Mouse (Mus musculus) spleen, embryonic (tissue): ENCODE results near the gene Akap5.

ENCODE experiments used
- CTCF ChIA-PET: fragments of 350-600 bp; sonication (Branson Sonifier 250); formaldehyde crosslinking; loops from one replicate; lab custom pipeline; 2022; lab: Charles Lee

Akap5 gene

DNA sequence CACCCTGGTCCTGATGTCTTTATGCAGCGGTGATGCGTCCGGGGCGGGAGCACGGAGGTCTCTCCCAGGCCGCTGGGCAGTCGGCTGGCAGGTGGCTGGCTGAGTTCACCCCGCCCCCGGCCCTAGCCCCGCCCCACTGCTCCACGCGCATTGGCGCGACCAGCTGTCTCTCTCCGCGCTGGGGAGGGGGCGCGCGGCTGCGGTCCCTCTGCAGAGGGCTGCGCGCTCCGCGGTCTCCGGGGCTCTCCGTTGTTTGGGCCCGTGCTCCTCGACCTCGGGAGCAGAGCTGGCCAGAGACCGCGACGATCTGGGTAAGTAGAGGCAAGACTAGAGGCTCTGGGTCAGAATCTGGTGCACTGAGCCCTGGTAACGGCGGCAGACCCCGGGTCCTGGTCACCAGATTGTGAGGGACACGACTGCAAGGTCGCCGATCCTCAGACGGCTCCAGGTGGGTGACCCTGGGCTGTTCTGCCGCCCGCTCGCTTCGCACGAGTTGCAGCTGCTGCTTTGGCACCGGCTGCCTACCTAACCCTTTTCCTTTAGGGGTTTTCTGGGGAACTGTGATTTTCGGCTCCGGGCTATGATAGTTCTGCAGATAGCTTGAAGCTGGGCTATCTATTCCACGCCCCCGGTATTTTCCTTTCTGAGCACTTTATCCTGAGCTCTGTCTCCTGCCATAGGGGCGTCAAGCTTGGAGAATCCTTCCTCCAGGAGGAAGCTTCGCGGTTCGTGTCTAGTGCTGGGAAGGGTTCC is at the start of gene Akap5:
Gene Akap5 (plus strand): TSS at position 213 of the 753 bp plus-strand sequence.
- CTCF ChIA-PET: interaction anchor here (0.6 kb wide), 1 partner anchor 27 kb away, joined by 3 read pairs; no protein-coding TSS in a partner anchor

DNA sequence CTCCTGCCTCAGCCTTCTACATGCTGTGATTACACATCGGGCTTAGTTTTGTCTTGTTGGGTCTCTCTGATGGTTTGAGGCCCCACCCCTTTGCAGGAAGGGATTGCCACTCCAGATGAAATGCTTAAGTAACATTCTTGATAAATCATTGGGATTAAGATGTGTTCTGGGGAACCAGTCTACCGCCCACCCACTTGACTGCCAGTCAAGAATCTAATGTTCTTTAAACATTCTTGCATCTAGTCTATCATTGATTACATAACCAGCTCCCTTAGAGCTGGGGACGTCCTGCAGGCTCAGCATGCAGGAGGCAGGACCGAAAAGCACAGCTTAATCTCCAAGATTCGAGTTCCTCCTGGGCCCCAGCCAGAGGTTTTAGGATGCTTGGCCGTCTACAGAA is 46.5 kb upstream of the Akap5 start:
- CTCF ChIA-PET: no interaction called here

DNA sequence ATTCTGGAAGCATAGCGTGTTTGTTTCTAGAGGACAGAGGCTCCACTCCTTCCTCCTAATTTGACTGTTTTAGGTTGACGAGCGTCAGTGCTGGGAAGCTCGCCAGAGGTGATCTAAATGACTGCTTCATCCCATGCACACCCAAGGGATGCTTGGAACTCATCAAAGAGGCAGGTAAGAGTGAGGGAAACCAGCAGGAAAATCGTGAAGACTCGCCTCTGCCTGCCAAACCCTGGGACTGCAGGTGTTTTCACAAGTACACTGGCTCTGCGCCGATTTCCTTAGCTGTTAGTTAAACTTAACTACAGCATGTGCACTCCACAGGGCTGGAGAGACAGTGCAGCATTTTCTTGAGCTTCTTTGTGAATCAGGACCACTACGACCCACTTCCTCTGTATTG is 44.1 kb upstream of the Akap5 start:
- CTCF ChIA-PET: no interaction called here

DNA sequence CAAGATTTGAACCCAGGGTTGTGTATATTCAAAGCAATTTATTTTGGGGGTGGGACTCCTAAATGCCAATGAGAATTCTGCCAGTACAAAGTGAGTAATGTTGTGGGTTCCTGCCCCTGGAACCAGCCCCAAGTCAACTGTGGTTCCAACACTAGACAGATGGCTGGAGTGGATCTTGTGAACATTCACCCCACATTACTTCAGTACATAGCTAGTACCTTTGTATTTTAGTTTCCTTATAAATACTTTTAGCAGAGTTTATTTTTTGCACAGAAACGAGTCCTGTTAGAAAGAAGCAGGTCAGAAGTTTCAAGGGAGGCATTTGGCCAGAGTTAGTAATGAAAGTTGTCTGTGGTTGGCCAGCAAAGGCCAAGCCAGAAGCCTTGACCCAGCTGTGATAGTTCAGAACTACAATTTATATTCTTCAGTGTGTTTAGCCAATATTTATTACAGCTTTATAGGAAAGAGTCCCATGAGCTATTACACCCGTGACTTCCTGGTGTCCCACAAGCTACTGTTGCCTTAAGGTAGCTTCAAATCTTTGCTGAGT is 43.5 kb upstream of the Akap5 start:
- CTCF ChIA-PET: no interaction called here

DNA sequence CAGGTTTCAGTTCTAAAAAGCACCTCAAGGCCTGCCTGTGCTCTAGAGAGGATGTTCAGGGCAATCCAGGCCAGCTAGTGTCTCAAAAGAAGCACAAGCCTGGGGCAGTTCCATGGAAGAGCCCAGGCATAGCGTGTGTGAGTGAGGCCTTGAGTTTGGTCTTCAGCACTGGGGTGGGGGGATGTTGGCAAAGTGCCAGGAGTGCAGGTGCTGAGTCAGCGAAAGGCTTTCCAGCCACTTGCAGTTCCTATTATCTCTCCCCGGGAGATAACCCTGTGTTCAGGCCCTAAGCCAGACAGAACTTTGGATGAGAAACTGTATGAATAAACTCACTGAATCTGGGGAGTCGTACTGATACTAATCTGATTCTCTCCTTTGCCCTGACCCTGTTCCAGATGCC is 42.6 kb upstream of the Akap5 start:
- CTCF ChIA-PET: no interaction called here

DNA sequence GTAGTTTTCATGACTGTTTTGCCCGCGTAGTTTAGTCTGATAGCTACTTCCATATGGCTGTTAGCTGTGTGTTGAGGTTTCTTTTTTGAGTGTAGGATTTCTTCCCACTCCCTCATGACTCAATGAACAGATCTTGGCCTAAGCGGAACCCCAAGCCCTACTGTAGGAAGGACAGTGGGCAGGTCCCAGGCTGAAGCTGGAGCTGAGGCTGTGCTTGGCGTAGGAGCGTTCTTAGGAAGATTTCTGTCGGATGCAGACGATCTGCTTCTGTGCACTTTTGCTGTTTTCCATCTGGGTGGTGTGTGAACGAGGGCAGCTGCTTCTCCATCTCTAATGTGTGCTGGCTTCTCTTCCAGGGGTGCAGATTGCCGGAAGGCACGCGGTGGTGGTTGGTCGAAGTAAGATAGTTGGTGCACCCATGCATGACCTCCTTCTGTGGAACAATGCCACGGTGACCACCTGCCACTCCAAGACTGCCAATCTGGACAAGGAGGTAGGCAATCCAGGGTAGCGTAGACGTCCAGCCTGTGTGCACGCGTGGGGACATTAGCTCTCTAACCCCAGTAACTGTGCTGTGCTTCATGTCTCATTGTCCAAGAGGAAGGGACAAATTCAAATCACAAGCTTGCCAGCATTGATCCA is 42.0 kb upstream of the Akap5 start:
- CTCF ChIA-PET: no interaction called here

DNA sequence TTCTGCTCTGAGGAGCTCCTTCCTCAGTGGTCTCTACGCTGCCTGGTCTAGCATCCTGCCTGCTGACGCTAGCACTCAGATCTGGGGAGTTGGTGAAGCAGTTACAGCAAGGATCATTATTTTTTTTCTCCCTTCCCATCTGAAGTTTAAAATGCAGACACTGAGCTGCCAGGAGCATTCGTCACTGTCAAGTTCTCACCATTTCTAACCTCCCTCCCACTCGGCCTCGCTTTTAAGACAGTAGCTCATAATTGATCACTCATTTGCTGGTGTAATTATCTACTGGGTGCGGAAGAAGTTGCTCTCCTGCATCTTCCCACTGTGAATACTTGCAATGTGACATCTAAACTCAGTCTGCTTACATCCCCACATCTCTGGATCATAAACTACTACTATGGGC is 39.3 kb upstream of the Akap5 start:
- CTCF ChIA-PET: no interaction called here

DNA sequence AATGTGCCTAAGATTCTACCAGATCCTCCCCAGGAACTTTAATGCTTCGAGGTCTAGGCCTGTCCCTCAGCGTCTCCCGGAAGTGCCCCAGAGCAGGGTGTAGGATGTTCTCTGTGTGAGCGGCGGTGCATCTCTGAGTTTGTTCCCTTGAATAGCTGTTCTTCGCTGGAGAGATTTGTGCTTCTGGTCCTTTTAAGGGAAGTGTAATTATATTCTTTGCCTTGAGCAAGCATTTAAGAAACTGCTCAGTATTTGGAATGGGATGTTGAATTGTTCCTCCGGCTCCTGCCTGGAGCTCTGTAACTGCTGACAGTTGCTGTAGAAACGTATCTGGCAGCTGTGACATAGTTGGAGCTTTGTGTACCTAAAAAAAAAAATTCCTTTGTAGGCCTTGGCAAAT is 36.7 kb upstream of the Akap5 start:
- CTCF ChIA-PET: no interaction called here

DNA sequence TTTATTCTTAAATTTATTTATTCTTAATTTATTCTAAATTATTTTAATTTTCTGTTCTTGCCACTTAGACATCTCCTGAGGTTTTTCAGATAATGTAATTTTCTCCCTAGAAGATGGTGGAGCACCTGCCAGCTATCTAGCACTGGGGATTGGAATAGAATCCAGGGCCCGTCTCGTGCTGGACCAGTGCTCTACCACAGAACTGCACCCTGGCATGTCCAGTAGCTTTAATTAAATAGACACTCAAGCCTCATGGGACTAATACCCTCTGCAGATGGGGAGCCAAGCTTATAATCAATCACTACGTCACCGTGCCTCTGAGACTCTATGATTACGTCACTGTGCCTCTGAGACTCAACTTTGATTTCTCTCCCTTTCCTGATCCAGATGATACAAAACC is 36.2 kb upstream of the Akap5 start:
- CTCF ChIA-PET: no interaction called here

DNA sequence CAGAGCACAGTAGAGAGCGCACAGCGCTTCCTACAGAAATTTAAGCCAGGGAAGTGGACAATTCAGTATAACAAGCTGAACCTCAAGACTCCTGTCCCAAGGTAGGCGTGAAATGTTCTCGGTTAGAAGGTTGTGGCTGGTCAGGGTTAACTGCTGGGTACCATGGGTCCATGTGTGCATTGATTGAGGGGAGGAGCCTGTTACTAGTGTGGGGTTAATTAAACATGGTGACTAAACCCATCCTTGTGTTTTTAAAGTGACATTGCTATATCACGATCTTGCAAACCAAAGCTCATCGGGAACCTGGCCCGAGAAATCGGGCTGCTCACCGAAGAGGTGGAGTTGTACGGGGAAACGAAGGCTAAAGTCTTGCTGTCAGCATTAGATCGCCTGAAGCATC is 35.3 kb upstream of the Akap5 start:
- CTCF ChIA-PET: interaction anchor here (0.6 kb wide), 1 partner anchor 307 kb away, joined by 3 read pairs; no protein-coding TSS in a partner anchor

DNA sequence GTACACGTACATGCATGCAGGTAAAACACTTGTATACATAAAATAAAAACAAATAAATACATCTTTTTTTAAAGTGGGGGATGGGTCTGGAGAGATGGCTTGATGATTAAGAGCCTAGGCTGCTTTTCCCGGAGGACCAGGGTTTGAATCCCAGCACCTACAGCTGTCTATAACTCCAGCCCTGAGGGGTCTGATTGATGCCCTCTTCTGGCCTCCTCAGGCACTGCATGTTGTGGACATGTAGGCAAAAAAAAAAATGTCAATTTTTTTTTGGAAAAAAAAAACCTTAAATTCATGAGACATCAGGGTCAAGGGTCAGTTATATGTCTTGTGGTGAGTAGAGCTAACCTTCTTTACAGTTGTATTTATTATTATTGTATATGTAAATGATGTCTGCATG is 34.4 kb upstream of the Akap5 start:
- CTCF ChIA-PET: interaction anchor here (0.6 kb wide), 1 partner anchor 26 kb away, joined by 3 read pairs; no protein-coding TSS in a partner anchor

DNA sequence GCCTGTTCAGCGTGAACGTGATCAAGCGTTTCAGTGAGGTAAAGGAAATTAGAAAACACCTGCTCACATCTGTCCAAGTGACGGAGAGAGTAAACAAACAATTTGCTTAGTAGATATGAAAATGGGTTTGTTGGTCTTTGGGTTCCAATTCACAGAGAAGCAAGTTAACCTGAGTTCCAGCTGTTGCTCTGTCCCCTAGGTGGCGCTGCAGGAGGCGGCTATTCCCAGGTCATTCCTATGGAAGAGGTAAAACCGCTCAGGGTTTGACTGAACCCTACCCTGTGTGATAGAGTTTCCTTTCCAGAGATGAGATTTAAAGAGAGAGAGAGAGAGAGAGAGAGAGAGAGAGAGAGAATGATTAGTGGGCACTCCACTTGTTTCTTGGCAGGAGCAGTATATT is 31.5 kb upstream of the Akap5 start:
- CTCF ChIA-PET: interaction anchor here (1.2 kb wide), 1 partner anchor 48 kb away, joined by 3 read pairs; no protein-coding TSS in a partner anchor

DNA sequence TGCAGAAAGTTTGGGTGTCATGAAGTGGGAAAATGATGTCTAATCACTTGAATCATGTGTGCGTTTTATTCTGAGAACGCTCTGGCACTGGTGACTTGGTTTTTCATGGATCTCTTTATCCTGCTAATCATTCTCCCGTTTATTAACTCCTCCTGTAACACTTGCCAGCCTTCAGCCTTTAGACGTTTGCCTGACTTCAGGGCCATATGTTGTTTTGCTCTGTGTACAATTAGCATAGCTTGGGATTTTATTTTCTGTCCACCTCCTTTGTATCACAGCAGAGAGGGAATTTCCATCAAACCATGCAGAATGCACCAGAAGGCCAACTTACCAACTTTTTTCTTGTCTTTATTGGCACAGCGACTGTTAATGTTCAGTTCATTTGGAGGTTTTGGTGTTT is 26.9 kb upstream of the Akap5 start:
- CTCF ChIA-PET: interaction anchor here (0.6 kb wide), 1 partner anchor 27 kb away, joined by 3 read pairs; the partner anchor contains the start of gene Akap5

DNA sequence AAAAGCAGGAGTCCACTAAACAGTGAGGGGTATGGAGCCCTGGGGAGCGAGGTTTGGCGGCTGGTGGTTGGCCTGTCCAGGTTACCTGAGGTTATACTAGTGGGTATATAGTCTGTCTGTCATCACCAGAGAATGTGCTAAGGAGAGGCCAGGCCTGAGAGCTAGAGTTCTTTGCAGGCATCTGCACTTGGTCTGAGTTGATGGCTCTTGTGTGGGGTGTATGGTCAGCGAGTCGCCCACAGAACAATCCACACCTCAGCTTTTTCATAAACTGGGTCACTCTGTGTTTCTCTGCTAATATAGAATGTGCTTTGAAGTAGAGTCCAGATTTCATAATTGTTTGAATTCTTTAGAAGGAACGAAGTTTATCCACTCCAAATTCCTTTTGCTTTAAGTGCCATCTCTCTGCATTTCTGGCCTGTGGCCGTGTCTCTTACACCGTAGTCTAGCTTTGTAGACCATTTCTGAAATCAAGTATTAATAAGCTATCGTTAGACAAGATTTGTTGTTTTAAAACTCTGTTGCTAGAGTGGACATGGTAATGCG is 25.3 kb upstream of the Akap5 start:
- CTCF ChIA-PET: interaction anchor here (1.4 kb wide), 1 partner anchor 33 kb away, joined by 3 read pairs; no protein-coding TSS in a partner anchor

DNA sequence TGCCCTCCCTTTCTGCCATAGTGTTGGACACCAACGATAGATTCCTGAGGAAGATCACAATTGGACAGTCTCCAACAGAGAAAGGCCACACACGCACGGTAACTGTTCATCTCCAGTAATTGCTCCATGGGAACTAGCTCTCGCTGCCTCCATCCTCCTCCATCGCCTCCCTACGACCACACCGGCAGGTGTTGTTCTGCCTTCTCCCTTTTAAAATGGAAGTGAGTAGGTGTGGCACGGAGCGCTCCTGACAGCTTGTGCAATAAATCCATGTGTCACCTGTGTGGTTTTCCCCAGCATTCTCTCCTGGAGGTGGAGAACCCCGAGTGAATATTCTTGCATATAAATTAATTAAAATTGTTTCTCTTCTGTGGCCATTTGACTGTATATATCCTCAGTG is 24.3 kb upstream of the Akap5 start:
- CTCF ChIA-PET: no interaction called here

DNA sequence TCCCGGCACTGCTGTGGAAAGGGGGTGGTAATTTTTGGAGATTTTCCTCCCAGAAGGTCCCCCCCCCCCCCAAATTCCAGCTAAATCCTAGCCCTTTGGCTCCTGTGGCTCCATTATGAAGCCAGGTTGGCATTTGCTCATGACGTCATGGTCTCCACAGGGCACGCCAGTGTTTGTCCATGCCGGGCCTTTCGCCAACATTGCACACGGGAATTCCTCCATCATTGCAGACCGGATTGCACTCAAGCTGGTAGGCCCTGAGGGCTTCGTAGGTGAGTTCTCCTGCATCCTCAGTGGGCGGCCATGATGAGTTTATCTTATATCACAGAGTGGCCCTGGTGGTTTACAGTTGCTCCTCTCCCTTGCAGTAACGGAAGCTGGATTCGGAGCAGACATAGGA is 21.2 kb upstream of the Akap5 start:
- CTCF ChIA-PET: interaction anchor here (0.6 kb wide), 1 partner anchor 408 kb away, joined by 3 read pairs; no protein-coding TSS in a partner anchor

DNA sequence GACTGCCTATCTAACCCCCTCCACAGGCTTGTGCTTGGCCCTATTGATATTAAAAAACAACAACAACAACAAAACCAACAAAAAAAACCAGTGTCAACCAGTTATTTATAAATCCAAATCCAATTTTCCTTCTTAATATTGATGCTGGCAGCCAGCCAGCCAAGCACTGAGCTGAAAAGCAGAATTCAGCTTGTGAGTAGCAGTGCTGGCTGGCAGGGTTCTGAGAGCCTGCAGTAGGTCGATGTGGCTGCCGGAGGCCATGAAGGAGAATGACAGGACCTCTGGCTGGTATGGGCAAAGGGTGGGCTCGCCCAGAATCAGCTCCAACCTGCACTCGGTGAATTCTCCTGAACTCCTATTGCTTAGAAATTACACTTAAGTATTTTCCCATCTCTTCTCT is 20.5 kb upstream of the Akap5 start:
- CTCF ChIA-PET: no interaction called here

DNA sequence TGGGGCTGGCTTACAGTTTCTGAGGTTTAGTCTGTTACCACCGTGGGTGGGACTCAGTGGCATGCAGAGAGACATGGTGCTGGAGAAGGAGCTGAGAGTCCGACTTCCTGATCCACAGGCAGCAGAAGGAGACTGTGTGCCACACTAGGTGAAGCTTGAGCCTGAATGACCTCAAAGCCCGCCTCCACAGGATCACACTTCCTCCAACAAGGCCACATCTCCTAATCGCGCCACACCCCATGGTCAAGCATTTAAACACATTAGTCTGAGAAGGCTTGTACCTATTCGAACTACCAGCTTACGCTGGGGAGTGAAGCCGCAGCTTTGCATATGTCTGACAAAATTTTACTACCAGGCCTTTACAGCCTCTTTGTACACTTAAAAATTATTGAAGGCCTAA is 19.6 kb upstream of the Akap5 start:
- CTCF ChIA-PET: no interaction called here

DNA sequence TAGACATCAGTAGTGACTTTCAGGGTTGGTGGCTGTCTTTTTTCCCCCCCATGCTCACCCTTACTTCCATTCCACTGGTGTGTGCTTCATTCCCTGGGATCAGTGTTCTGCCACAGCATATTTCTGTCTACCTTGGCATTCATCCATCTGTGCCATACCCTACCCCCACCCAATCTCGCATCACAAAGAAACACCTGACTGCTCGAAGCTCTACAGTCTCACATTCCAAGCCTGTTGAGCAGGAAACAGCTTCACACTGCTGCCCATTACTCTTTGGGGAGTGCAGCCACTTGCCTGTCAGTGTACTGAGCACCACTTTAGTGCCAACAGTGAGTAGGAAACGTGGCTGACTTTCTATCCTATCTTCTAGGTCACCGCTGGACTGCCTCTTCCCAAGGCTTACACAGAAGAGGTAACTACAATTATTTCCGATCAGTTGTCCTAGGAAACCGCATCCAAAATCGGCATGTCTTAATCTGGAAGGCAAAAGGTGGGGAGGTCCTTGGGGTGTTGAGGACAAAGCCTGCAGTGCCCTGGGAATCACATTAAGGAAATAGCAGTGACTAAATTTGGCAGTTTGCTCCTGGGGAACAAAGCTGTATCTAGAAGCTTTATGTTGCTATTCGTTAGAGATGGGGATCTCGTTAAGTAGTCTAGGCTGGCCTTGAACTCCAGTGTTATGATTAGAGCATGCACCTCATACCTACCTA is 17.7 kb upstream of the Akap5 start:
- CTCF ChIA-PET: interaction anchor here (0.8 kb wide), 1 partner anchor 703 kb away, joined by 5 read pairs; no protein-coding TSS in a partner anchor

DNA sequence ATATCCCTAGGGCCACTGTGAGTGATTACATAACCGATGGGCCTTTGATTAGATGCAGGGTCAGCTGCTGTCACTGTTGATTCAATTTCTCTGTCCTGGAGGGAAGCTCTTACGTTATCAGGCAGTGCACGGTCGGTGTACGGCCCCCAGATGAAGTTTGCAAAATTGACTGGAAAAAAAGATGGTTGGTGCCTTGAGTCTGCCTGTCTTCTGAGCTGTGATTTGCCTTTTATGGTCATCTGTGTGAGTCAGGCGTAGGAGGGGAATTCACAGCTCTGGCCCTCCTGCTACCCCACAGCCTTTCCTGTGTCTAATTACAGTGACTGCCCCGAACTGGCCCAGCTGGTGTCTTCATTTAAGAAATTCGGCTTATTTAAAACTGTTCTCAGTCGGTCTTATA is 16.7 kb upstream of the Akap5 start:
- CTCF ChIA-PET: interaction anchor here (0.7 kb wide), 2 partner anchors 56 to 692 kb away, joined by 3 to 4 read pairs; no protein-coding TSS in a partner anchor

DNA sequence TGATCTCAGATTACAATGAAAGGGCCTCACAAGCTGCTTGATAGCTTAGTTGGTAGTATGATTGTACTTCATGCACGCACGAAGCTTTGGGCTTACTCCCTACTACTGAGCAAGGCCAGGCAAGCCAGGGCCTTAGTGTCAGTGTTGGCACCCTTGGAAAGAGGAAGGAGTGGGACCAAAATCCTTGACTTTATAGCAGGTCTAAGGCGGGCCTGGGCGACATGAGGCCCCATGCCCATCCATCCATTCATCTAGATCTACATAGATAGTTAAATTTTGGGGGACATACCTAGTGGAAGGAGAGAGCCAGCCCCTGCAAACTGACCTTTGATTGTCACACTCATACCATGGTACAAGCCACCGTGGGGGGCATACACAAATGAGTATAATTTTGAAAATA is 16.3 kb upstream of the Akap5 start:
- CTCF ChIA-PET: interaction anchor here (0.7 kb wide), 2 partner anchors 57 to 691 kb away, joined by 3 to 4 read pairs; no protein-coding TSS in a partner anchor
